ENCODE assay signal across 28 mouse cellular contexts in genomic region chr3:32871081-32871480, GRCm38 (mm10). TPM values are rescaled to one million over a fixed set of nuclear protein-coding genes. Genes with fewer than 3 reads are reported as not detected.
DNase-seq lines count a peak whose midpoint lies in the region; ATAC-seq and TF ChIP-seq lines count a peak whose summit lies in the region.
"Had no signal": no experiment of that assay in that cellular context is flagged by ENCODE, and none has a peak within 500 bp of the region (broad histone marks: within the 10 kb centered on the region; RNA-seq: fewer than 3 reads in every experiment).

No protein-coding gene starts in this region.

- TF ChIP-seq CTCF in heart, postnatal 0 days (IDR thresholded peaks at IDR 0.05; ENCODE audit: low read depth) = no peak

- H3K27ac ChIP-seq in heart, postnatal 0 days (ENCODE audit: low read depth) = no peak overlapping the region
- no peak overlapping the region for H3K27ac ChIP-seq in kidney, embryonic 15.5 days
- H3K27ac ChIP-seq: forebrain, embryonic 13.5 days; hindbrain, embryonic 13.5 days; liver, embryonic 12.5 days had no signal

- DNase-seq in gastrocnemius, adult 18-20 months (ENCODE audit: low spot score) = peak; percentile 51
- DNase-seq in gastrocnemius, postnatal 36 days = no peak
- no peak for DNase-seq in heart, postnatal 0 days (ENCODE audit: low spot score)
- no peak for DNase-seq in heart, adult 8-10 months (ENCODE audit: low spot score)
- no peak for DNase-seq in kidney, postnatal 36 days
- DNase-seq in brain, adult 2 months (ENCODE audit: low read depth, low spot score) = peak; percentile 49
- no peak for DNase-seq in cerebellum, adult 8-10 months
- DNase-seq: adrenal gland, adult 8-10 months; cerebellum, adult 9-10 months; cerebellum, postnatal 36 days; gastrocnemius, postnatal 10 days; kidney, adult 18-20 months; layer of hippocampus, postnatal 36 days; left cerebral cortex, postnatal 4 days; liver, postnatal 0 days; lung, postnatal 36 days; spleen, adult 18-20 months; thymus, postnatal 14 days had no signal

- no peak overlapping the region for H3K4me3 ChIP-seq in heart, postnatal 0 days (ENCODE audit: low read depth, low read length)
- H3K4me3 ChIP-seq in kidney, embryonic 15.5 days (replicated peaks) = no peak overlapping the region
- H3K4me3 ChIP-seq: forebrain, embryonic 13.5 days; hindbrain, embryonic 13.5 days; liver, embryonic 12.5 days had no signal

- no peak overlapping the region for H3K9ac ChIP-seq in heart, postnatal 0 days (replicated peaks; ENCODE audit: low read depth, low read length)
- H3K9ac ChIP-seq in kidney, embryonic 15.5 days = no peak overlapping the region
- H3K9ac ChIP-seq: forebrain, embryonic 13.5 days; hindbrain, embryonic 13.5 days; liver, embryonic 12.5 days; liver, postnatal 0 days had no signal

- TF ChIP-seq EP300 in heart, postnatal 0 days (IDR thresholded peaks at IDR 0.05; ENCODE audit: low read depth) = no peak

- H3K27me3 ChIP-seq in heart, postnatal 0 days (ENCODE audit: control insufficient read depth, insufficient read depth, low read length) = no peaks in the 10 kb centered on the region
- H3K27me3 ChIP-seq in kidney, embryonic 15.5 days = no peaks in the 10 kb centered on the region
- H3K27me3 ChIP-seq: forebrain, embryonic 13.5 days; hindbrain, embryonic 13.5 days; liver, embryonic 12.5 days had no signal

- no peak overlapping the region for H3K4me2 ChIP-seq in heart, postnatal 0 days (ENCODE audit: low read depth, low read length)
- no peak overlapping the region for H3K4me2 ChIP-seq in kidney, embryonic 15.5 days
- H3K4me2 ChIP-seq: forebrain, embryonic 13.5 days; hindbrain, embryonic 13.5 days; liver, embryonic 12.5 days; midbrain, embryonic 11.5 days had no signal

- no peaks in the 10 kb centered on the region for H3K4me1 ChIP-seq in heart, postnatal 0 days (ENCODE audit: control insufficient read depth, insufficient read depth)
- H3K4me1 ChIP-seq in kidney, embryonic 15.5 days = no peaks in the 10 kb centered on the region
- H3K4me1 ChIP-seq: forebrain, embryonic 13.5 days; hindbrain, embryonic 13.5 days; liver, embryonic 12.5 days had no signal

- ATAC-seq in heart, postnatal 0 days (ENCODE audit: insufficient read depth, low read depth) = peak; percentile 44
- peak; percentile 74; the same call in 1 of the 2 replicates for ATAC-seq in kidney, embryonic 15.5 days (replicated peaks; ENCODE audit: low FRiP score)
- ATAC-seq: forebrain, embryonic 13.5 days; liver, embryonic 12.5 days; liver, postnatal 0 days; midbrain, embryonic 16.5 days had no signal

- peaks cover 59% of the 10 kb centered on the region for H3K36me3 ChIP-seq in heart, postnatal 0 days (replicated peaks; ENCODE audit: control insufficient read depth, insufficient read depth, low read length)
- H3K36me3 ChIP-seq in kidney, embryonic 15.5 days = no peaks in the 10 kb centered on the region; the same call in 1 of the 2 replicates
- H3K36me3 ChIP-seq: G1E; liver, embryonic 12.5 days had no signal

- intact Hi-C loops in gastrocnemius, postnatal 36 days (cut with DNase I) = no loop called here

- no peaks in the 10 kb centered on the region for H3K9me3 ChIP-seq in heart, postnatal 0 days (replicated peaks; ENCODE audit: control insufficient read depth, low read length)
- no peaks in the 10 kb centered on the region for H3K9me3 ChIP-seq in kidney, embryonic 15.5 days (replicated peaks)
- H3K9me3 ChIP-seq: forebrain, embryonic 13.5 days; G1E; hindbrain, embryonic 13.5 days; liver, embryonic 12.5 days had no signal

- 64% methylated on average over 3 of the region's 3 CpGs for WGBS in heart, postnatal 0 days
- 63% methylated on average over 3 of the region's 3 CpGs for WGBS in kidney, embryonic 15.5 days

RNA-seq across cellular contexts. Expression of gene Usp13, which starts 53.7 kb away (rescaled TPM):
- total RNA-seq in gastrocnemius, adult 18-20 months (2021) = 100 to 1,000 TPM; 191 to 208 TPM
- total RNA-seq in gastrocnemius, postnatal 36 days (2021) = 100 to 1,000 TPM; 211 to 213 TPM
- 79.8 and 83.4 TPM in 2 replicates for total RNA-seq in heart, postnatal 0 days (2014; rRNA removed; ENCODE audit: low replicate concordance)
- polyA plus RNA-seq in heart, postnatal 0 days (2015; fragmentation: Nextera tagmentation; extraction: Ambion mirVana) = 62.1 and 65.8 TPM in 2 replicates
- 100 to 1,000 TPM; 207 to 235 (median 219) TPM for total RNA-seq in heart, adult 8-10 months (2022)
- polyA plus RNA-seq in kidney, embryonic 15.5 days (2015; fragmentation: Nextera tagmentation; extraction: Ambion mirVana) = 4.6 and 4.9 TPM in 2 replicates
- total RNA-seq: granulocyte monocyte progenitor cell, adult 5-6 weeks; megakaryocyte, adult 5-6 weeks; neutrophil, adult 5-6 weeks had no signal

Comparison
In these comparisons a context has a peak if more than half of its experiments do, and no peak if none do; other contexts are left out.
1. DNase-seq: peak in gastrocnemius, adult 18-20 months (single experiment) and brain, adult 2 months (single experiment); none in gastrocnemius, postnatal 36 days (0 of 2), heart, postnatal 0 days (single experiment), heart, adult 8-10 months (single experiment), kidney, postnatal 36 days (0 of 2) and cerebellum, adult 8-10 months (single experiment).